Mouse (Mus musculus): ENCODE measurements around the gene Stxbp2. TPM values are rescaled to one million over a fixed set of nuclear protein-coding genes. Genes with fewer than 3 reads are reported as not detected.

Stxbp2 gene
- polyA plus RNA-seq, 1 experiment from 2014 or later: 111 TPM

GRCm38 (mm10) chr8:3603439-3603838, 27.3 kb upstream of the Stxbp2 start:
- Histone ChIP-seq H3K4me1 (replicated peaks; ENCODE audit: control insufficient read depth, insufficient read depth) (no peaks in the 10 kb centered on the region), H3K4me2 (replicated peaks; ENCODE audit: low read depth) (no peak overlapping the region), H3K9ac (ENCODE audit: low read length) (no peak overlapping the region), H3K4me3 (ENCODE audit: low read depth, low read length) (no peak overlapping the region), H3K36me3 (ENCODE audit: control insufficient read depth, insufficient read depth, low read length) (no peaks in the 10 kb centered on the region; the same call in 1 of the 2 replicates), H3K9me3 (ENCODE audit: control insufficient read depth, low read length) (no peaks in the 10 kb centered on the region), H3K27me3 (ENCODE audit: control insufficient read depth, insufficient read depth, low read length) (no peaks in the 10 kb centered on the region), H3K27ac (replicated peaks) (no peak overlapping the region)
- DNase-seq (ENCODE audit: low spot score) (no peak), ATAC-seq (ENCODE audit: low FRiP score, low TSS enrichment) (no peak)
- TF ChIP-seq CTCF (IDR thresholded peaks at IDR 0.05; ENCODE audit: low read depth) (no peak), EP300 (optimal IDR thresholded peaks at IDR 0.05) (no peak)
- WGBS: 68% methylated on average over 13 of the region's 13 CpGs

- H3K4me2 ChIP-seq (replicated peaks; ENCODE audit: low read depth): no peak overlapping the region
- no peaks in the 10 kb centered on the region for H3K9me3 ChIP-seq (ENCODE audit: control insufficient read depth, low read length)
- peaks cover 8% of the 10 kb centered on the region for H3K36me3 ChIP-seq (ENCODE audit: control insufficient read depth, insufficient read depth, low read length)
- no peak for DNase-seq (ENCODE audit: low spot score)
- no peak for TF ChIP-seq CTCF (IDR thresholded peaks at IDR 0.05; ENCODE audit: low read depth)
- TF ChIP-seq EP300 (optimal IDR thresholded peaks at IDR 0.05): no peak
- H3K27ac ChIP-seq (replicated peaks): no peak overlapping the region
- H3K9ac ChIP-seq (ENCODE audit: low read length): no peak overlapping the region
- no peaks in the 10 kb centered on the region for H3K4me1 ChIP-seq (replicated peaks; ENCODE audit: control insufficient read depth, insufficient read depth)
- H3K27me3 ChIP-seq (ENCODE audit: control insufficient read depth, insufficient read depth, low read length): no peaks in the 10 kb centered on the region
- 45% methylated on average over 16 of the region's 16 CpGs for WGBS
- 0 out of 2 replicates have a peak, but pooled peaks have one; percentile 24 for ATAC-seq (ENCODE audit: low FRiP score, low TSS enrichment)
- H3K4me3 ChIP-seq (ENCODE audit: low read depth, low read length): no peak overlapping the region
Measured at GRCm38 (mm10) chr8:3606593-3606992, 24.2 kb upstream of the Stxbp2 start.

- 94% methylated on average over 6 of the region's 7 CpGs for WGBS
- no peak for ATAC-seq (ENCODE audit: low FRiP score, low TSS enrichment)
- H3K36me3 ChIP-seq (ENCODE audit: control insufficient read depth, insufficient read depth, low read length): peaks cover 11% of the 10 kb centered on the region
Measured at GRCm38 (mm10) chr8:3607822-3608221, 22.9 kb upstream of the Stxbp2 start.

GRCm38 (mm10) chr8:3609046-3609815, 21.5 kb upstream of the Stxbp2 start:
- Histone ChIP-seq H3K9ac (ENCODE audit: low read length) (no peak overlapping the region), H3K27me3 (ENCODE audit: control insufficient read depth, insufficient read depth, low read length) (no peaks in the 10 kb centered on the region), H3K36me3 (ENCODE audit: control insufficient read depth, insufficient read depth, low read length) (peaks cover 20% of the 10 kb centered on the region), H3K4me2 (replicated peaks; ENCODE audit: low read depth) (no peak overlapping the region), H3K4me3 (ENCODE audit: low read depth, low read length) (no peak overlapping the region), H3K27ac (replicated peaks) (peak overlapping the region; percentile 42), H3K4me1 (replicated peaks; ENCODE audit: control insufficient read depth, insufficient read depth) (no peaks in the 10 kb centered on the region), H3K9me3 (ENCODE audit: control insufficient read depth, low read length) (no peaks in the 10 kb centered on the region)
- DNase-seq (ENCODE audit: low spot score): no peak
- 56% methylated on average over 12 of the region's 12 CpGs for WGBS
- ATAC-seq (ENCODE audit: low FRiP score, low TSS enrichment): peak; percentile 19
- TF ChIP-seq EP300 (optimal IDR thresholded peaks at IDR 0.05): no peak

More at GRCm38 (mm10) chr8:3607822-3608221, 22.9 kb upstream of the Stxbp2 start:
- Histone ChIP-seq H3K4me3 (ENCODE audit: low read depth, low read length) (no peak overlapping the region), H3K27ac (replicated peaks) (0 out of 2 replicates have a peak overlapping the region, but pooled peaks have one; percentile 8), H3K4me1 (replicated peaks; ENCODE audit: control insufficient read depth, insufficient read depth) (no peaks in the 10 kb centered on the region), H3K9ac (ENCODE audit: low read length) (no peak overlapping the region), H3K9me3 (ENCODE audit: control insufficient read depth, low read length) (no peaks in the 10 kb centered on the region), H3K4me2 (replicated peaks; ENCODE audit: low read depth) (no peak overlapping the region), H3K27me3 (ENCODE audit: control insufficient read depth, insufficient read depth, low read length) (no peaks in the 10 kb centered on the region)
- DNase-seq (ENCODE audit: low spot score): no peak
- TF ChIP-seq CTCF (IDR thresholded peaks at IDR 0.05; ENCODE audit: low read depth) (no peak), EP300 (optimal IDR thresholded peaks at IDR 0.05) (no peak)

- DNase-seq (ENCODE audit: low spot score) (peak; percentile 48), ATAC-seq (ENCODE audit: low FRiP score, low TSS enrichment) (peak; percentile 49)
- no peaks in the 10 kb centered on the region for H3K9me3 ChIP-seq (ENCODE audit: control insufficient read depth, low read length)
- H3K4me1 ChIP-seq (replicated peaks; ENCODE audit: control insufficient read depth, insufficient read depth): no peaks in the 10 kb centered on the region
- peak overlapping the region; percentile 42 for H3K27ac ChIP-seq (replicated peaks)
- H3K27me3 ChIP-seq (ENCODE audit: control insufficient read depth, insufficient read depth, low read length): no peaks in the 10 kb centered on the region
- no peak for TF ChIP-seq CTCF (IDR thresholded peaks at IDR 0.05; ENCODE audit: low read depth)
- no peak for TF ChIP-seq EP300 (optimal IDR thresholded peaks at IDR 0.05)
- H3K4me2 ChIP-seq (replicated peaks; ENCODE audit: low read depth): no peak overlapping the region
- WGBS: 67% methylated on average over 6 of the region's 6 CpGs
- H3K4me3 ChIP-seq (ENCODE audit: low read depth, low read length): no peak overlapping the region
- peaks cover 23% of the 10 kb centered on the region for H3K36me3 ChIP-seq (ENCODE audit: control insufficient read depth, insufficient read depth, low read length)
- H3K9ac ChIP-seq (ENCODE audit: low read length): no peak overlapping the region
Measured at GRCm38 (mm10) chr8:3609816-3610150, 21.0 kb upstream of the Stxbp2 start.
